Mouse (Mus musculus) lung, postnatal 0 days (tissue): ENCODE measurements at regions not wholly inside any gene's neighbourhood (a gene's known extent, or its start where the extent isn't known, plus 50 kb on each side); places are given as distances from the start of the nearest gene placed in this dataset.

ENCODE experiments used
- ATAC-seq: fragments of 200-750 bp; cut with Nextera tagmentation; 2 replicates; pipeline ENCODE4 v1.8.0; 2017; ENCODE audit warnings: moderate library complexity
- DNase-seq: peaks from one replicate; pipeline ENCODE4 v3.0.0-alpha.2; 2016; ENCODE audit warnings: low spot score
- H3K27ac ChIP-seq: fragments of 300-500 bp; sonication (generic); 2 replicates; pipeline ENCODE4 v1.5.1; 2014; ENCODE audit warnings: antibody characterized with exemption, mild to moderate bottlenecking, low read length, mixed read lengths
- H3K27me3 ChIP-seq: fragments of 300-500 bp; sonication (generic); replicated peaks from 2 replicates; pipeline ENCODE4 v1.6.1; 2014; ENCODE audit warnings: low read length, mixed read lengths; ENCODE audit not compliant: insufficient read depth
- H3K36me3 ChIP-seq: fragments of 300-500 bp; sonication (generic); 2 replicates; pipeline ENCODE4 v1.6.1; 2014; ENCODE audit warnings: low read length, mixed read lengths; ENCODE audit not compliant: insufficient read depth
- H3K4me1 ChIP-seq: fragments of 300-500 bp; sonication (generic); 2 replicates; pipeline ENCODE4 v1.6.1; 2014; ENCODE audit warnings: antibody characterized with exemption, low read depth, low read length, mixed read lengths; ENCODE audit not compliant: insufficient read depth
- H3K4me2 ChIP-seq: fragments of 300-500 bp; sonication (generic); replicated peaks from 2 replicates; pipeline ENCODE4 v1.6.1; 2014; ENCODE audit warnings: low read depth, mild to moderate bottlenecking, low read length, moderate library complexity, mixed read lengths
- H3K4me3 ChIP-seq: fragments of 300-500 bp; sonication (generic); 2 replicates; pipeline ENCODE4 v1.5.1; 2014; ENCODE audit warnings: low read depth, low read length
- H3K9ac ChIP-seq: fragments of 300-500 bp; sonication (generic); replicated peaks from 2 replicates; pipeline ENCODE4 v1.6.1; 2014; ENCODE audit warnings: low read depth, mild to moderate bottlenecking
- H3K9me3 ChIP-seq: fragments of 300-500 bp; sonication (generic); 2 replicates; pipeline ENCODE4 v1.6.1; 2016; ENCODE audit warnings: low read length, mixed read lengths
- CTCF ChIP-seq: IDR thresholded peaks from 2 replicates; pipeline ENCODE4 v1.5.1; 2016; ENCODE audit warnings: antibody characterized with exemption, mild to moderate bottlenecking
- EP300 ChIP-seq: IDR thresholded peaks from 2 replicates; pipeline ENCODE4 v1.6.1; 2016; ENCODE audit warnings: antibody characterized with exemption, mild to moderate bottlenecking, control low read depth
- WGBS: fragments of 180-500 bp; shearing (Covaris S2); extraction: QIAGEN DNeasy Blood & Tissue Kit; methylation state at CpG from one replicate; pipeline ENCODE4 v1.1.7; 2014; 5-methylcytosine and 5-hydroxymethylcytosine counted together

DNA sequence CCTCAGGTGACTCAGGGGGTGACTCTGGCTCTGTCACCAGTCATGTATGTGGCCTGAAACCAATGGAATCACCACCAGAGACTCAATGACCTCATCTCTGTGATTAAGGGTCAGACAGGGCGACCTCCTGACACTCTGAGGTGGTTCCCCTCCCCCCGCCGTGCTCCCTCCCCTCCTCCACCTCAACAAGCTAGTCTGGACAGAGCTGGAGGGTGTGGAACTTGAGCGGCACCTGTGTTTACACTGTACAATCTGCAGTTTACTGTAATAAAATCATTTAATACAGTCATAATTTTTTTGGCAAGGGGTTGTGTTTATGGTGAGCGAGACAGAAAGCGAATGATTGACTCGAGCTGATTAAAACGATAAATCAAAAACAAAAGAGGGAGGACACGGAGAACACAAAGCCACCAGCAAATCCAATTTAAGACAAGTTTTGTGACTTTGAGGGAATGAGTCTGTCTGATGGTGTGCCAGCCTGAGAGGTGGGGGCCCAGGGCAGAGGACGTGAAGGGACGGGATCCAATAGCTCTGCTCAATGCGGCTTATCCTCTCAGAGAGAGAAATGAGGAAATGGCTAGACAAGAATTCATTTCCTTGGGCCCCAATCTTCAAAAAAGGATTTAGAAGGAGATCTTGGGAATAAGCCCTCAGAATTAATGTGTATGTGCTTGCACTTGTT, 122.4 kb upstream of the Zfp703 start:
- Histone ChIP-seq H3K27me3 (no peaks in the 10 kb centered on the region), H3K4me2 (no peak overlapping the region), H3K9ac (no peak overlapping the region), H3K27ac (no peak overlapping the region), H3K4me3 (no peak overlapping the region), H3K36me3 (no peaks in the 10 kb centered on the region), H3K4me1 (no peaks in the 10 kb centered on the region), H3K9me3 (no peaks in the 10 kb centered on the region)
- whole genome bisulfite sequencing, result 43% methylated on average over 12 of the region's 12 CpGs
- peak; percentile 27 for DNase-seq
- ATAC-seq, result peak; percentile 50
- TF ChIP-seq CTCF (no peak), EP300 (no peak)

- DNase-seq, result no peak
- Histone ChIP-seq H3K4me2 (no peak overlapping the region), H3K9ac (no peak overlapping the region), H3K27ac (no peak overlapping the region), H3K9me3 (no peaks in the 10 kb centered on the region), H3K4me3 (no peak overlapping the region), H3K4me1 (no peaks in the 10 kb centered on the region), H3K36me3 (no peaks in the 10 kb centered on the region), H3K27me3 (no peaks in the 10 kb centered on the region)
- TF ChIP-seq EP300, result no peak
- no peak for TF ChIP-seq CTCF
- no peak for ATAC-seq
- WGBS, result 70% methylated on average over 6 of the region's 6 CpGs
Measured at GRCm38 (mm10) chr8:26855256-26855655, 121.9 kb upstream of the Zfp703 start.

GRCm38 (mm10) chr8:26864571-26864970, 112.6 kb upstream of the Zfp703 start:
- H3K9ac ChIP-seq, result no peak overlapping the region
- H3K27ac ChIP-seq, result no peak overlapping the region
- WGBS, result 74% methylated on average over 2 of the region's 2 CpGs
- TF ChIP-seq CTCF (no peak), EP300 (no peak)
- no peak for DNase-seq
- H3K27me3 ChIP-seq, result no peaks in the 10 kb centered on the region
- H3K36me3 ChIP-seq, result no peaks in the 10 kb centered on the region
- H3K4me3 ChIP-seq, result no peak overlapping the region
- H3K9me3 ChIP-seq, result no peaks in the 10 kb centered on the region
- ATAC-seq, result no peak
- H3K4me1 ChIP-seq, result no peaks in the 10 kb centered on the region
- H3K4me2 ChIP-seq, result no peak overlapping the region

DNA sequence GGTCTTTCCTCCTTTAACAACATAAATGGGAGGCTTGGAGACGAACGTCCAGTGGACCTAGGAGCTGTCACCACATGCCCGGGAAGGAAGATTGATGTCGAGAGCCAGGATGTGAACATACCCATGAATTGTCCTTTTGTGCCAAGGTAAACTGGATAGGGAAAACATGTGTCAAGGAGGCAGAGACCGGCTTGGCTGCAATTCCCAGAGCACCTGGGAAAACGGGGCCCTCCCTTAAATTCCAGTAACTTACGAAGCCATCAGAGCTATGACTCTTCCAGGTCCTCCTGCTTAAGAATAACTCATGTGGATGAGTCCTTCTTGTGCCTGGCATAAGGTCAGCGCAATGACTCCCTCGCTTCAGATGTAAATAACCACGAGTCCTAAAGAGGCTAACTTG, 112.2 kb upstream of the Zfp703 start:
- Histone ChIP-seq H3K4me2 (no peak overlapping the region), H3K4me3 (no peak overlapping the region), H3K9me3 (peaks cover under 1% of the 10 kb centered on the region; the same call in 1 of the 2 replicates), H3K4me1 (no peaks in the 10 kb centered on the region), H3K27ac (no peak overlapping the region), H3K27me3 (no peaks in the 10 kb centered on the region), H3K36me3 (no peaks in the 10 kb centered on the region), H3K9ac (no peak overlapping the region)
- 44% methylated on average over 10 of the region's 10 CpGs for WGBS
- TF ChIP-seq CTCF, result no peak
- TF ChIP-seq EP300, result no peak
- no peak for DNase-seq
- ATAC-seq, result no peak

- no peaks in the 10 kb centered on the region for H3K27me3 ChIP-seq
- no peak overlapping the region for H3K27ac ChIP-seq
- ATAC-seq, result no peak
- no peak overlapping the region for H3K9ac ChIP-seq
- H3K4me3 ChIP-seq, result no peak overlapping the region
- H3K36me3 ChIP-seq, result no peaks in the 10 kb centered on the region
- no peak for DNase-seq
- WGBS, result 58% methylated on average over 6 of the region's 6 CpGs
- H3K9me3 ChIP-seq, result peaks cover 5% of the 10 kb centered on the region; the same call in 1 of the 2 replicates
- no peak overlapping the region for H3K4me2 ChIP-seq
- no peaks in the 10 kb centered on the region for H3K4me1 ChIP-seq
- TF ChIP-seq CTCF (no peak), EP300 (no peak)
Measured at GRCm38 (mm10) chr8:26868101-26868848, 108.8 kb upstream of the Zfp703 start.

DNA sequence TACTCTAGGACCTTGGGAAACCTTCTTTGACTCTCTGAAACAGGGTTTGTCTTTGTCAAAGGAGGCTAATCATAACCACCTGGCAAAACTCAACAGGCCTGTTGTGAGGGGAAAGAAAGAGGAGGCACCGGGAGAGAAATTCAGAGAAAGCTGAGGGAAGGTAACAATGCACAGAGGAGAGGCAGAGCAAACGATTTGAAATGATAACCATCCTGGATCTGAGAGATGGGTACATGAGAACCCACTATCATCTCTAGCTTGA, 108.3 kb upstream of the Zfp703 start:
- Histone ChIP-seq H3K9me3 (peaks cover 5% of the 10 kb centered on the region; the same call in 1 of the 2 replicates), H3K36me3 (no peaks in the 10 kb centered on the region), H3K4me3 (no peak overlapping the region), H3K4me2 (no peak overlapping the region), H3K9ac (no peak overlapping the region), H3K4me1 (no peaks in the 10 kb centered on the region), H3K27me3 (no peaks in the 10 kb centered on the region), H3K27ac (no peak overlapping the region)
- no peak for ATAC-seq
- 79% methylated on average over 2 of the region's 2 CpGs for WGBS
- no peak for DNase-seq
- no peak for TF ChIP-seq EP300
- TF ChIP-seq CTCF, result no peak
